Mouse (Mus musculus): ENCODE results near the gene Tmem11. TPM values are rescaled to one million over a fixed set of nuclear protein-coding genes. Genes with fewer than 3 reads are reported as not detected.

The Tmem11 gene
- polyA plus RNA-seq, 1 experiment = 13.5 TPM

GRCm38 (mm10) chr11:60912525-60912973, 33.5 kb upstream of the Tmem11 start:
- Histone ChIP-seq H3K27me3 (replicated peaks) (peaks cover 30% of the 10 kb centered on the region), H3K36me3 (replicated peaks; ENCODE audit: low read length) (no peaks in the 10 kb centered on the region), H3K4me1 (peaks cover 57% of the 10 kb centered on the region), H3K4me3 (replicated peaks) (peak overlapping the region; percentile 97), H3K9me3 (no peaks in the 10 kb centered on the region)
- TF ChIP-seq FLI1 (IDR thresholded peaks at IDR 0.05; ENCODE audit: low read length) = no peak

GRCm38 (mm10) chr11:60909626-60910025, 30.6 kb upstream of the Tmem11 start:
- H3K27me3 ChIP-seq (replicated peaks) = peaks cover 48% of the 10 kb centered on the region
- peaks cover 39% of the 10 kb centered on the region for H3K4me1 ChIP-seq
- no peak for TF ChIP-seq GATA1 (IDR thresholded peaks at IDR 0.05; ENCODE audit: borderline replicate concordance, low read length)
- TF ChIP-seq FLI1 (IDR thresholded peaks at IDR 0.05; ENCODE audit: low read length) = no peak
- peaks cover 23% of the 10 kb centered on the region for H3K36me3 ChIP-seq (replicated peaks; ENCODE audit: low read length)
- no peaks in the 10 kb centered on the region for H3K9me3 ChIP-seq
- no peak overlapping the region for H3K4me3 ChIP-seq (replicated peaks)

GRCm38 (mm10) chr11:60908073-60908472, 29.0 kb upstream of the Tmem11 start:
- H3K4me1 ChIP-seq = peaks cover 40% of the 10 kb centered on the region

GRCm38 (mm10) chr11:60906449-60906848, 27.4 kb upstream of the Tmem11 start:
- peaks cover 26% of the 10 kb centered on the region for H3K4me1 ChIP-seq
- no peaks in the 10 kb centered on the region for H3K9me3 ChIP-seq
- peaks cover 35% of the 10 kb centered on the region for H3K36me3 ChIP-seq (replicated peaks; ENCODE audit: low read length)
- TF ChIP-seq GATA1 (IDR thresholded peaks at IDR 0.05; ENCODE audit: borderline replicate concordance, low read length) = no peak
- TF ChIP-seq FLI1 (IDR thresholded peaks at IDR 0.05; ENCODE audit: low read length) = no peak
- no peak overlapping the region for H3K4me3 ChIP-seq (replicated peaks)
- H3K27me3 ChIP-seq (replicated peaks) = peaks cover 49% of the 10 kb centered on the region

More at GRCm38 (mm10) chr11:60908073-60908472, 29.0 kb upstream of the Tmem11 start:
- peaks cover 59% of the 10 kb centered on the region for H3K27me3 ChIP-seq (replicated peaks)
- H3K9me3 ChIP-seq = no peaks in the 10 kb centered on the region
- H3K36me3 ChIP-seq (replicated peaks; ENCODE audit: low read length) = peaks cover 35% of the 10 kb centered on the region
- H3K4me3 ChIP-seq (replicated peaks) = no peak overlapping the region
- TF ChIP-seq FLI1 (IDR thresholded peaks at IDR 0.05; ENCODE audit: low read length) (no peak), GATA1 (IDR thresholded peaks at IDR 0.05; ENCODE audit: borderline replicate concordance, low read length) (no peak)

GRCm38 (mm10) chr11:60905407-60906120, 26.5 kb upstream of the Tmem11 start:
- Histone ChIP-seq H3K9me3 (no peaks in the 10 kb centered on the region), H3K4me3 (replicated peaks) (no peak overlapping the region), H3K36me3 (replicated peaks; ENCODE audit: low read length) (peaks cover 35% of the 10 kb centered on the region), H3K27me3 (replicated peaks) (peaks cover 43% of the 10 kb centered on the region), H3K4me1 (peaks cover 24% of the 10 kb centered on the region; the same call in 1 of the 2 replicates)
- TF ChIP-seq GATA1 (IDR thresholded peaks at IDR 0.05; ENCODE audit: borderline replicate concordance, low read length) (no peak), FLI1 (IDR thresholded peaks at IDR 0.05; ENCODE audit: low read length) (no peak)

- H3K27me3 ChIP-seq (replicated peaks) = peaks cover 43% of the 10 kb centered on the region
- peaks cover 35% of the 10 kb centered on the region for H3K36me3 ChIP-seq (replicated peaks; ENCODE audit: low read length)
- peaks cover 16% of the 10 kb centered on the region; the same call in 1 of the 2 replicates for H3K4me1 ChIP-seq
- TF ChIP-seq GATA1 (IDR thresholded peaks at IDR 0.05; ENCODE audit: borderline replicate concordance, low read length) = no peak
- no peaks in the 10 kb centered on the region for H3K9me3 ChIP-seq
- H3K4me3 ChIP-seq (replicated peaks) = no peak overlapping the region
Observed at GRCm38 (mm10) chr11:60903661-60904061, 24.6 kb upstream of the Tmem11 start.

- Histone ChIP-seq H3K9me3 (no peaks in the 10 kb centered on the region), H3K4me1 (peaks cover 16% of the 10 kb centered on the region; the same call in 1 of the 2 replicates), H3K36me3 (replicated peaks; ENCODE audit: low read length) (peaks cover 35% of the 10 kb centered on the region), H3K4me3 (replicated peaks) (no peak overlapping the region), H3K27me3 (replicated peaks) (peaks cover 43% of the 10 kb centered on the region)
- no peak for TF ChIP-seq GATA1 (IDR thresholded peaks at IDR 0.05; ENCODE audit: borderline replicate concordance, low read length)
- TF ChIP-seq FLI1 (IDR thresholded peaks at IDR 0.05; ENCODE audit: low read length) = no peak
Observed at GRCm38 (mm10) chr11:60902486-60902885, 23.4 kb upstream of the Tmem11 start.

GRCm38 (mm10) chr11:60902001-60902400, 22.9 kb upstream of the Tmem11 start:
- Histone ChIP-seq H3K27me3 (replicated peaks) (peaks cover 44% of the 10 kb centered on the region), H3K4me3 (replicated peaks) (no peak overlapping the region), H3K4me1 (peaks cover 16% of the 10 kb centered on the region; the same call in 1 of the 2 replicates), H3K36me3 (replicated peaks; ENCODE audit: low read length) (peaks cover 35% of the 10 kb centered on the region), H3K9me3 (no peaks in the 10 kb centered on the region)
- no peak for TF ChIP-seq GATA1 (IDR thresholded peaks at IDR 0.05; ENCODE audit: borderline replicate concordance, low read length)
- no peak for TF ChIP-seq FLI1 (IDR thresholded peaks at IDR 0.05; ENCODE audit: low read length)

GRCm38 (mm10) chr11:60895915-60896314, 16.8 kb upstream of the Tmem11 start:
- no peaks in the 10 kb centered on the region for H3K9me3 ChIP-seq
- no peaks in the 10 kb centered on the region for H3K36me3 ChIP-seq (replicated peaks; ENCODE audit: low read length)
- H3K27me3 ChIP-seq (replicated peaks) = peaks cover 24% of the 10 kb centered on the region
- no peaks in the 10 kb centered on the region for H3K4me1 ChIP-seq
- H3K4me3 ChIP-seq (replicated peaks) = no peak overlapping the region
- TF ChIP-seq FLI1 (IDR thresholded peaks at IDR 0.05; ENCODE audit: low read length) (no peak), GATA1 (IDR thresholded peaks at IDR 0.05; ENCODE audit: borderline replicate concordance, low read length) (no peak)

GRCm38 (mm10) chr11:60890744-60891143, 11.7 kb upstream of the Tmem11 start:
- peaks cover 3% of the 10 kb centered on the region; the same call in 1 of the 2 replicates for H3K9me3 ChIP-seq
- H3K4me1 ChIP-seq = no peaks in the 10 kb centered on the region
- H3K27me3 ChIP-seq (replicated peaks) = peaks cover 10% of the 10 kb centered on the region
- H3K4me3 ChIP-seq (replicated peaks) = no peak overlapping the region
- TF ChIP-seq FLI1 (IDR thresholded peaks at IDR 0.05; ENCODE audit: low read length) (no peak), GATA1 (IDR thresholded peaks at IDR 0.05; ENCODE audit: borderline replicate concordance, low read length) (no peak)
- H3K36me3 ChIP-seq (replicated peaks; ENCODE audit: low read length) = no peaks in the 10 kb centered on the region

Measured in megakaryocyte, embryonic 14.5 days (primary cell).